Mouse (Mus musculus) c-Kit-negative CD71-positive TER-119-positive erythroid progenitor cells, embryonic 14.5 days (primary cell): ENCODE measurements around the gene L1td1.

Experiments used
- DNase-seq: peaks from one replicate; pipeline ENCODE4 v3.0.0-alpha.2; 2013; ENCODE audit warnings: low read depth, low spot score

Gene L1td1

GRCm38 (mm10) chr4:98739753-98740152 lies 13.2 kb downstream of the L1td1 start:
- DNase-seq: no peak

- no peak for DNase-seq
Measured at GRCm38 (mm10) chr4:98743209-98743905, 16.8 kb downstream of the L1td1 start.

- no peak for DNase-seq
Measured at GRCm38 (mm10) chr4:98743906-98744210, 17.3 kb downstream of the L1td1 start.

- DNase-seq: no peak
Measured at GRCm38 (mm10) chr4:98754456-98754855, 27.9 kb downstream of the L1td1 start.

GRCm38 (mm10) chr4:98756141-98756540 lies 29.6 kb downstream of the L1td1 start:
- no peak for DNase-seq

- no peak for DNase-seq
Measured at GRCm38 (mm10) chr4:98758012-98758821, 31.7 kb downstream of the L1td1 start.

- no peak for DNase-seq
Measured at GRCm38 (mm10) chr4:98758872-98759518, 32.5 kb downstream of the L1td1 start.

GRCm38 (mm10) chr4:98767134-98768133 lies 40.9 kb downstream of the L1td1 start:
- no peak for DNase-seq

GRCm38 (mm10) chr4:98773785-98774184 lies 47.3 kb downstream of the L1td1 start:
- DNase-seq: no peak

- no peak for DNase-seq
Measured at GRCm38 (mm10) chr4:98776721-98777427, 50.3 kb downstream of the L1td1 start.

- no peak for DNase-seq
Measured at GRCm38 (mm10) chr4:98777464-98777863, 50.9 kb downstream of the L1td1 start.

- DNase-seq: no peak
Measured at GRCm38 (mm10) chr4:98778219-98778618, 51.7 kb downstream of the L1td1 start.

GRCm38 (mm10) chr4:98785851-98786250 lies 59.3 kb downstream of the L1td1 start:
- no peak for DNase-seq

GRCm38 (mm10) chr4:98786281-98786680 lies 59.7 kb downstream of the L1td1 start:
- DNase-seq: no peak
